Mouse (Mus musculus): Measurements from ENCODE around the gene Arid5b.

GRCm38 (mm10) chr10:68222012-68222411, 56.5 kb downstream of the Arid5b start:
- no peak for TF ChIP-seq CTCF (IDR thresholded peaks at IDR 0.05; ENCODE audit: low read depth)
- no peak for TF ChIP-seq EP300 (IDR thresholded peaks at IDR 0.05; ENCODE audit: low read depth)

Measured in heart, postnatal 0 days (tissue).